Mouse (Mus musculus): Measurements from ENCODE around the gene Itga11. TPM values are rescaled to one million over a fixed set of nuclear protein-coding genes. Genes with fewer than 3 reads are reported as not detected.

Gene Itga11
- polyA plus RNA-seq (2012; rRNA removed): 1.1 and 1.5 TPM in 2 replicates

GRCm38 (mm10) chr9:62677641-62678549 is at the start of gene Itga11:
TSS of gene Itga11 (plus strand) at chr9:62677826.

GRCm38 (mm10) chr9:62811516-62812121 is 134.0 kb downstream of the Itga11 start, which contains the start of gene Fem1b:
TSS of gene Fem1b (minus strand) at chr9:62811934.

Other genes with a start within 250 kb of the Itga11 start
- 57.3 and 58.0 TPM in 2 replicates for gene Coro2b, start 140.8 kb upstream of the Itga11 start, polyA plus RNA-seq (2012; rRNA removed)
- gene Fem1b, start 134.1 kb downstream of the Itga11 start, polyA plus RNA-seq (2012; rRNA removed): 58.7 and 60.8 TPM in 2 replicates
- gene Cln6, start 161.0 kb downstream of the Itga11 start, polyA plus RNA-seq (2012; rRNA removed): 6.9 and 8.1 TPM in 2 replicates
- 5.0 and 8.9 TPM in 2 replicates for gene Calml4, start 180.3 kb downstream of the Itga11 start, polyA plus RNA-seq (2012; rRNA removed)